Mouse (Mus musculus): ENCODE measurements around the gene C1qa. TPM values are rescaled to one million over a fixed set of nuclear protein-coding genes. Genes with fewer than 3 reads are reported as not detected.
A peak's percentile ranks its signal among the peaks of the same experiment; 100 is the strongest.

The C1qa gene
- polyA plus RNA-seq, 1 experiment from 2014 or later: 34.5 TPM

DNA sequence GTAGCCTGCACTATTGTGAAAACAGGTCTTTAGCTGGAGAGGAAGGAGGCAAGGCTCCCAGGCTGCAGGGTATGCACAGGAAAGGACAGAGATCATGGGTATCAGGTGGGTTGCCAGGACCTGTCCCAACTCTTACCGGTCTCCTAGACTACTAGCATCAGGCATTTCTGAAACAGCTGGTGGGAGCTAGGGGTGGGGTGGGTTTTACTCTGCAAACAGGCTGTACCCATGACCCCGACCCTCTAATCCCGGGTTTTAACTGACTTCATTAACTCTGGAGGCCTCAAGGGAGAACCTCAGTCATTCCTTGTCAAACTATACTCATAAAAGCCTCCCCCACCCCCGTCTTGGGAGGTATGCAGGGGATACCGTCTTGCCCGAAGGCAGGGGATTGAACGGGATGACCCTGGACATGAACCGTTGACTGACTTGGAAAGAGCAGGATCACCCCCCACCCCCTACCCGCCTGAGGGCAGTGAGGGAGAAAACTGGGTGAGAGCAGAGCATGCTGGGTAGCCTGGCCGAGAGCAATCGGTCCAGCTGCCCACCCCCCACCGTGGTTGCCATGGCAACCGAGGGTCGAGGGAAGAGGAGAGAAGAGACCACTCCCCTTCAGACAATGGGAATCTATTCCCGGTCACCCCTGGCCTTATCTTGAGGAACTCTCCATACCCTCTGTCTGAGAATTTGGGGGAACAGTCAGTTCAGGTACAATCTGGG, 33.7 kb downstream of the C1qa start:
- 9% methylated on average over 15 of the region's 15 CpGs for WGBS
- Histone ChIP-seq H3K36me3 (ENCODE audit: control insufficient read depth, insufficient read depth, low read length) (no peaks in the 10 kb centered on the region), H3K4me2 (replicated peaks; ENCODE audit: low read depth, low read length) (no peak overlapping the region), H3K27ac (ENCODE audit: low read length) (no peak overlapping the region), H3K9ac (replicated peaks; ENCODE audit: low read depth, low read length) (no peak overlapping the region), H3K27me3 (ENCODE audit: control insufficient read depth, insufficient read depth, low read length) (no peaks in the 10 kb centered on the region), H3K4me3 (ENCODE audit: low read depth, low read length) (no peak overlapping the region), H3K4me1 (ENCODE audit: control insufficient read depth, insufficient read depth, low read length) (peaks cover 22% of the 10 kb centered on the region), H3K9me3 (ENCODE audit: control insufficient read depth, low read depth, low read length) (no peaks in the 10 kb centered on the region)
- no peak for ATAC-seq (ENCODE audit: insufficient number of reproducible peaks, insufficient read depth, low FRiP score, low read depth)

DNA sequence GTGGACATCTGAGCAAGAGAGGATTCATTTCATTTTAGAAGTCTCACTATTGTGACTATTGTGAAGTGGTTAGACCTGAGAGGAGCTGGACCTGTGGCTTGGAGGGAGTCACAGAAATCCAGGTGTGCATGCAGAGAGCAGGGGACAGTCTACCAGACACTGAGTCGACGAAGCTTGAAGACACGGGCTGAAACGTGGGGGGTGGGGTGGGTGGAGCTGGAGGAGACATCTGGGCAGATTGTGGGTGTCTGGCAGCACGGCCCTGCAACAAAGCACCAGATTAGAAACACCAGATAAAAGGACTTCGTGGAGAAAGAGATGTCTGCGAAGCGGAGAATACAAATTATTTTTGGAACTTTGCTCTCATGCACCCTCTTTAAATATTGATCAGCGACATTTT, 35.1 kb downstream of the C1qa start:
- no peaks in the 10 kb centered on the region for H3K27me3 ChIP-seq (ENCODE audit: control insufficient read depth, insufficient read depth, low read length)
- ATAC-seq (ENCODE audit: insufficient number of reproducible peaks, insufficient read depth, low FRiP score, low read depth): no peak
- no peak overlapping the region for H3K27ac ChIP-seq (ENCODE audit: low read length)
- H3K9me3 ChIP-seq (ENCODE audit: control insufficient read depth, low read depth, low read length): no peaks in the 10 kb centered on the region
- no peak overlapping the region for H3K4me3 ChIP-seq (ENCODE audit: low read depth, low read length)
- no peak overlapping the region for H3K4me2 ChIP-seq (replicated peaks; ENCODE audit: low read depth, low read length)
- H3K36me3 ChIP-seq (ENCODE audit: control insufficient read depth, insufficient read depth, low read length): no peaks in the 10 kb centered on the region
- no peak overlapping the region for H3K9ac ChIP-seq (replicated peaks; ENCODE audit: low read depth, low read length)
- H3K4me1 ChIP-seq (ENCODE audit: control insufficient read depth, insufficient read depth, low read length): peaks cover 22% of the 10 kb centered on the region
- 57% methylated on average over 9 of the region's 9 CpGs for WGBS

DNA sequence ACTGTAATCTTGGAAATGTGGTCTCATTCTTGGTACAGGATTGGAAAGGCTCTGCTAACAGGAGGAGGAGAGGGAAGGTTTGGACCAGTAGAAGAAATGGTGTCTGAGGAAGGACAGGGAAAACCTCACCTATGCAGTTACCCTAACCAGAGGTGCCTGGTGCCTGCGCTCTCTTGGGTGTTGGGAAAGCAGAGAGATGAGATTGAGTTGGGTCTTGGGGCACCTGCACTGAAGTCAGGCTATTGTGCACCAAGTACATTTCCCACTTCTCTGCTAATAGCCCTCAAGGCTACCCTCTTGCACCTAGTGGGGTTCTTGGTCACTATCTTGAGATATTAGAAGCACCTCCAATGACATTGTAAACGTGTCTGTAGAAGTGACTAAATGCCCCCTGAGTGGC, 36.2 kb downstream of the C1qa start:
- Histone ChIP-seq H3K27me3 (ENCODE audit: control insufficient read depth, insufficient read depth, low read length) (no peaks in the 10 kb centered on the region), H3K27ac (ENCODE audit: low read length) (no peak overlapping the region), H3K4me3 (ENCODE audit: low read depth, low read length) (no peak overlapping the region), H3K9ac (replicated peaks; ENCODE audit: low read depth, low read length) (no peak overlapping the region), H3K9me3 (ENCODE audit: control insufficient read depth, low read depth, low read length) (no peaks in the 10 kb centered on the region), H3K4me1 (ENCODE audit: control insufficient read depth, insufficient read depth, low read length) (peaks cover 15% of the 10 kb centered on the region), H3K36me3 (ENCODE audit: control insufficient read depth, insufficient read depth, low read length) (no peaks in the 10 kb centered on the region), H3K4me2 (replicated peaks; ENCODE audit: low read depth, low read length) (no peak overlapping the region)
- ATAC-seq (ENCODE audit: insufficient number of reproducible peaks, insufficient read depth, low FRiP score, low read depth): no peak
- 54% methylated on average over 2 of the region's 2 CpGs for WGBS

DNA sequence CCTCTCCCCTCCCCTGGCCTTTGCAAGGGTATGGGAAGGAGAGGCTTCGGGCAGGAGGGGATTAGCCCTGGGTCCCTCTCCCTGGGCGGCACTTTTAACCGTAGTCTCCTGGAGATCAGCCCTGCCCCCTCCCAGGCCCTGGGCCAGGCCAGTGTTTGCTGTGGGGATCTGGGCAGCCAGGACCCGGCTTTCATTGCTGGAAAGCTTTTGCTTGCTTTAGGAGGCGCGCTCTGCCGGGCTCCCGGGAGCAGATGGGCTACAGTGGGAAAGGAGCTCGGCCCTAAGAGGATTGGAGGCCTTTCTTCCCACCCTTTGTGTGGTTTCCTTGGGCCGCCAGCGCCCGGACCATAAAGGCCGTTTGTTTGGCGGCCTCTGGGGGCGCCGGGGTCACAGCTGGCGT, 36.8 kb downstream of the C1qa start:
- peak; percentile 53; the same call in 1 of the 2 replicates for ATAC-seq (ENCODE audit: insufficient number of reproducible peaks, insufficient read depth, low FRiP score, low read depth)
- Histone ChIP-seq H3K9ac (replicated peaks; ENCODE audit: low read depth, low read length) (no peak overlapping the region), H3K4me1 (ENCODE audit: control insufficient read depth, insufficient read depth, low read length) (peaks cover 15% of the 10 kb centered on the region), H3K4me3 (ENCODE audit: low read depth, low read length) (no peak overlapping the region), H3K27me3 (ENCODE audit: control insufficient read depth, insufficient read depth, low read length) (no peaks in the 10 kb centered on the region), H3K36me3 (ENCODE audit: control insufficient read depth, insufficient read depth, low read length) (no peaks in the 10 kb centered on the region), H3K27ac (ENCODE audit: low read length) (no peak overlapping the region), H3K4me2 (replicated peaks; ENCODE audit: low read depth, low read length) (no peak overlapping the region), H3K9me3 (ENCODE audit: control insufficient read depth, low read depth, low read length) (no peaks in the 10 kb centered on the region)
- 6% methylated on average over 17 of the region's 17 CpGs for WGBS

DNA sequence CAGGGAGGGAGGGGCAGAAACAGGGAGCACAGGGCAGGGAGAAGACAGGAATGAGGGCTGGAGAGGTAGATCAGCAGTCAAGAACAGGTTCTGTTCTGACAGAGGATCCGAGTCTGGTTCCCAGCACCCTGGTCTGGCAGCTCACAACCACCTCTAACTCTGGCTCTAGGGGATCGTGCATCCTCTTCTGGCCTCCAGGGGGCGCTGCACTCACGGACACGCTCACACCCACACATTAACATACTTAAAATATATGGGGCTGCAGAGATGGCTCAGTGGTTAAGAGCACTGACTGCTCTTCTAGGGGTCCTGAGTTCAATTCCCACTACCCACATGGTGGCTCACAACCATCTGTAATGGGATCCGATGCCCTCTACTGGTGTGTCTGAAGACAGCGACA, 38.6 kb downstream of the C1qa start:
- 81% methylated on average over 7 of the region's 7 CpGs for WGBS
- Histone ChIP-seq H3K4me2 (replicated peaks; ENCODE audit: low read depth, low read length) (no peak overlapping the region), H3K4me1 (ENCODE audit: control insufficient read depth, insufficient read depth, low read length) (peaks cover 15% of the 10 kb centered on the region), H3K9ac (replicated peaks; ENCODE audit: low read depth, low read length) (no peak overlapping the region), H3K4me3 (ENCODE audit: low read depth, low read length) (no peak overlapping the region), H3K36me3 (ENCODE audit: control insufficient read depth, insufficient read depth, low read length) (no peaks in the 10 kb centered on the region), H3K27me3 (ENCODE audit: control insufficient read depth, insufficient read depth, low read length) (no peaks in the 10 kb centered on the region), H3K27ac (ENCODE audit: low read length) (no peak overlapping the region), H3K9me3 (ENCODE audit: control insufficient read depth, low read depth, low read length) (no peaks in the 10 kb centered on the region)
- ATAC-seq (ENCODE audit: insufficient number of reproducible peaks, insufficient read depth, low FRiP score, low read depth): no peak

DNA sequence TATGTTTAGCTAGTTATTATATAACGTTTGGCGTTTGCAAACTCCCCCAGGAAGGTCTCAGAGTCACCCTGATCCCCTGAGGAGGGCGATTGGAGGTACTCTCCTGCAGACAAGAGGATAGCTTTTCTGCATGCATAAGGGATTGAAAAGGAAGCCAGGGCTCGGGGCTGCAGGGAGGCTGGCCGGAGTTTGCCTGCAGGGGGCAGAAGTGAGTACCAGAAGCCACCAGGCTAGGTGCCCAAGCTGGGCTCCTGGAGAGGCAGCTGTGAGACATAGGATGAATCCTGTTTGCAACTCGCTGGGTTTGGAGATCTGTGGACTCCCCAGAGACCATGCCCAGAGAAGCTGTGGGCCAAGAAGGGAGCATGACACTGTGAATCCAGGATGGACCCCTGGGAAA, 43.5 kb downstream of the C1qa start:
- no peaks in the 10 kb centered on the region for H3K9me3 ChIP-seq (ENCODE audit: control insufficient read depth, low read depth, low read length)
- 33% methylated on average over 6 of the region's 6 CpGs for WGBS
- no peak for ATAC-seq (ENCODE audit: insufficient number of reproducible peaks, insufficient read depth, low FRiP score, low read depth)
- no peak overlapping the region for H3K4me3 ChIP-seq (ENCODE audit: low read depth, low read length)
- no peaks in the 10 kb centered on the region for H3K36me3 ChIP-seq (ENCODE audit: control insufficient read depth, insufficient read depth, low read length)
- no peaks in the 10 kb centered on the region for H3K27me3 ChIP-seq (ENCODE audit: control insufficient read depth, insufficient read depth, low read length)
- no peak overlapping the region for H3K9ac ChIP-seq (replicated peaks; ENCODE audit: low read depth, low read length)
- no peak overlapping the region for H3K4me2 ChIP-seq (replicated peaks; ENCODE audit: low read depth, low read length)
- no peaks in the 10 kb centered on the region for H3K4me1 ChIP-seq (ENCODE audit: control insufficient read depth, insufficient read depth, low read length)
- no peak overlapping the region for H3K27ac ChIP-seq (ENCODE audit: low read length)

DNA sequence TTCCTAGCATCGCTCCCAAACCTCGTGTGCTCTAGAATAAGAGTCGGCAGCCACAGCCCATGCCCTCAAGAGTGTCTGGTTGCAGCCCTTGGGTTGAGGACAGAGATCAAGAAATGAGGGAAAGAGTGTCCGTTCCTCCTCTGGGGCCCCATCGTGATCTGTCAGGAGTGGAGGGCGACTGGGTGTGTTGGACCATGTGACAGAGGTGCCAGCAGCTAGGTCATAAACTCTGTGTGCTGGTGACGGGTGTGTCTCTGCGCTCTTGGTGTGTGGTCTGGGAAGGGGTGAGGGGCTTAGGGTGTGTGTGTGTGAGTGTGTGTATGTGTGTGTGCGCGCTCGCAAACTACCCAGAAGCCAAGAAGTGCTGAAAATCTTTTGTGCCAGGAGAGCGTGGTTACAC, 45.6 kb downstream of the C1qa start:
- Histone ChIP-seq H3K4me3 (ENCODE audit: low read depth, low read length) (no peak overlapping the region), H3K9me3 (ENCODE audit: control insufficient read depth, low read depth, low read length) (no peaks in the 10 kb centered on the region), H3K9ac (replicated peaks; ENCODE audit: low read depth, low read length) (no peak overlapping the region), H3K36me3 (ENCODE audit: control insufficient read depth, insufficient read depth, low read length) (no peaks in the 10 kb centered on the region), H3K4me1 (ENCODE audit: control insufficient read depth, insufficient read depth, low read length) (no peaks in the 10 kb centered on the region), H3K4me2 (replicated peaks; ENCODE audit: low read depth, low read length) (no peak overlapping the region), H3K27me3 (ENCODE audit: control insufficient read depth, insufficient read depth, low read length) (no peaks in the 10 kb centered on the region), H3K27ac (ENCODE audit: low read length) (no peak overlapping the region)
- 67% methylated on average over 12 of the region's 12 CpGs for WGBS
- no peak for ATAC-seq (ENCODE audit: insufficient number of reproducible peaks, insufficient read depth, low FRiP score, low read depth)

DNA sequence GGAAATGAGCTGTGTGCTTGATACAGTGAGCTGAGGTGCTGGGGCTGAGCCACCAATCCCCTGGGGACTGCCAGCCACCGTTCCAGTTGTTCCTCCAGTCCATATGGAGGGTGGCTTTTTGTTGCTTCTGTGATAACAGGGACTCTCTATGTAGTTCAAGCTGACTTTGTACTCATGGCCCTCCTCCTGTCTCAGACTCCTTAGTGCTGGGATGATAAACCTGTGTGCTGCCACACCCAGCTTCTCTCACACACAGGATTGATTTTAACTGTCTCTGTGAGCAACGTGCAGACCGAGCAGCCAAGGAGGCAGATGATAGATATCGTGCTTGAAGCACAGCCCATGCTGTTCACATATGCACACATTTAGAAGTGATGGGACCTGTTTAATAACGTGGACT, 46.5 kb downstream of the C1qa start:
- no peak overlapping the region for H3K9ac ChIP-seq (replicated peaks; ENCODE audit: low read depth, low read length)
- H3K4me3 ChIP-seq (ENCODE audit: low read depth, low read length): no peak overlapping the region
- no peaks in the 10 kb centered on the region for H3K36me3 ChIP-seq (ENCODE audit: control insufficient read depth, insufficient read depth, low read length)
- no peak overlapping the region for H3K27ac ChIP-seq (ENCODE audit: low read length)
- no peaks in the 10 kb centered on the region for H3K27me3 ChIP-seq (ENCODE audit: control insufficient read depth, insufficient read depth, low read length)
- H3K4me1 ChIP-seq (ENCODE audit: control insufficient read depth, insufficient read depth, low read length): no peaks in the 10 kb centered on the region
- no peak for ATAC-seq (ENCODE audit: insufficient number of reproducible peaks, insufficient read depth, low FRiP score, low read depth)
- no peak overlapping the region for H3K4me2 ChIP-seq (replicated peaks; ENCODE audit: low read depth, low read length)
- no peaks in the 10 kb centered on the region for H3K9me3 ChIP-seq (ENCODE audit: control insufficient read depth, low read depth, low read length)
- WGBS: 41% methylated on average over 5 of the region's 5 CpGs

DNA sequence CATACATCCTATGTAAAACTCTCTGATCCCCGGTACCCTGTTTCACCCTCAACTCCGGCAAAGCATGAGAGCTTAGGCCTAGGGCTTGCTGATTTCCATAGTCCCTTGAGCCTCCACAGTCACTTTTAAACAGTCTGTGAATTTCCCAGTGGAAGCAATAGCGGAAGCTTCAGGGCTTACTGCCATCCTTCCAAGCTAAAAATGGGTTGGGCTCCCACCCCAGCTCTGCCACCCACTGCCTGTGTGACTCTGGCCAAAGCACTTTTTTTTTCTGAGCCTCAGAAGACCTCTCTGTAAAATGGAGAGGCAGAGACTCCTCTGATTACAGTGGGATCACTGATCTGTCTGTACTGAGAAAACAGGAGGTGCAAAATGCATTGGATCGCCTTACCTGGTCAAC, 50.0 kb downstream of the C1qa start:
- Histone ChIP-seq H3K27ac (ENCODE audit: low read length) (no peak overlapping the region), H3K4me3 (ENCODE audit: low read depth, low read length) (no peak overlapping the region), H3K9ac (replicated peaks; ENCODE audit: low read depth, low read length) (no peak overlapping the region), H3K4me1 (ENCODE audit: control insufficient read depth, insufficient read depth, low read length) (no peaks in the 10 kb centered on the region), H3K27me3 (ENCODE audit: control insufficient read depth, insufficient read depth, low read length) (no peaks in the 10 kb centered on the region), H3K4me2 (replicated peaks; ENCODE audit: low read depth, low read length) (no peak overlapping the region), H3K9me3 (ENCODE audit: control insufficient read depth, low read depth, low read length) (no peaks in the 10 kb centered on the region), H3K36me3 (ENCODE audit: control insufficient read depth, insufficient read depth, low read length) (no peaks in the 10 kb centered on the region)
- 67% methylated on average over 4 of the region's 4 CpGs for WGBS
- no peak for ATAC-seq (ENCODE audit: insufficient number of reproducible peaks, insufficient read depth, low FRiP score, low read depth)
